Mouse (Mus musculus) bone marrow, adult 2 months (tissue): ENCODE measurements at regions not wholly inside any gene's neighbourhood (a gene's known extent, or its start where the extent isn't known, plus 50 kb on each side); places are given as distances from the start of the nearest gene placed in this dataset.

Source experiments
- CTCF ChIP-seq: fragments of 200-500 bp; IDR thresholded peaks from 2 replicates; pipeline ENCODE4 v1.5.1; 2011; ENCODE audit warnings: low read length, control low read depth; ENCODE audit not compliant: control insufficient read depth, insufficient read depth
- POLR2A ChIP-seq: fragments of 200-500 bp; IDR thresholded peaks from 2 replicates; pipeline ENCODE4 v1.6.1; 2011; ENCODE audit warnings: low read depth, mild to moderate bottlenecking, control low read depth, low read length, borderline replicate concordance; ENCODE audit not compliant: control insufficient read depth

DNA sequence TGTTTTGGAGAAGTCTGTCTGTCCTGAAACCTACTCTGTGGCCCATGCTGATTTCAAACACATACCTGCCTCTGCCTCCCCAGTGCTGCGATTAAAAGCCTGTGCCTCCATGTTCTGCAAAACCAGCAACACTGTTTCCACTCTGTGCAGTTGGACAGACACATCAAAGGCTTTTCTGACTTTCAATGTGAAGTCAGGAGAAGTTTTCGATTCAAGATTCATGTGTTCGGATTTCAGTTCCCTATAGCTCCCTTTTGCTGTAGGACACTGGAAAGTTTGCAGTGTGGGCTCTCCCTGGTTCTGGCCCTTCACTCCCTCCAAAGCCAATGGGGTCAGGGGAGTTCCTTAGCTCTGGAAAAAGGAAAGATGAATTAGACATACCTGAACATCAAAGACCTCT lies 154.5 kb upstream of the Klf4 start:
- TF ChIP-seq POLR2A: no peak
- TF ChIP-seq CTCF: no peak
